Mouse (Mus musculus): ENCODE results near the gene Hemk1. TPM values are rescaled to one million over a fixed set of nuclear protein-coding genes. Genes with fewer than 3 reads are reported as not detected.

The Hemk1 gene
- polyA plus RNA-seq, 1 experiment from 2014 or later: 18.8 TPM

DNA sequence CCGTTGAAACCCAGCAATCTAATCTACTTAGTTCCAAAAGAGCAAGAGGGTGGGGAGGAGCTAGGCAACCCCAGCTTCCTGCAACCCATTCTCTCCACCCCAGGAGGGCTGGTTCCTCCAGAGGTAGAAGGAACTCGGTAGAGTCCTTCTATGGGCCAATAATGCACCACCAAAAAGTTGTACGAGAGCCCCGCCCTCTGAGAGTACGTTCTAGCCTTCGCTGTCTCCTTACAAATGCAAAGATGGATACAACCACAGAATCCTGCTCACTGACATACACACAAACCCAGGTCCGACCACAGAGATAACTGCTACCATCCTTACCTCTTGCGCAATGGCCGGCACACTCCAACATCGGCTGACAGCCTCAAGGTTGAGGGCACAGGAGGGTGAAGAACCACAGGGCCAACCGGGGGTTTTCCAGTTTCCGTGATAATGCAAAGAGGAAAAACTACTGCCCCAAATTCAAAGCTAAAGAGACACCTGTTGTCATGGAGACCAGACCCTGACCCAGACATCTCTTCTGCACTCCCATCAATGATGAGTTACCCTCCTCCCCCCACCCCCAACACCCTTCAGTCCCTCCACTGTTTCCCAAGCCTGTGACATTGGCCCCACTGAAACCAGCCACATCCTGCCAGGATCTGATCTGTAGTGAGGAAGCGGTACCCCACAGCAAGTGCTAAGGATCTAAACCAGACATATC is 57.7 kb downstream of the Hemk1 start:
- H3K4me3 ChIP-seq (replicated peaks; ENCODE audit: low read length): no peak overlapping the region
- no peak overlapping the region for H3K4me2 ChIP-seq (ENCODE audit: low read length)
- no peak overlapping the region for H3K27ac ChIP-seq (ENCODE audit: low read length)
- peaks cover 3% of the 10 kb centered on the region; the same call in 1 of the 2 replicates for H3K27me3 ChIP-seq (replicated peaks; ENCODE audit: control insufficient read depth, insufficient read depth, low read length)
- ATAC-seq: no peak
- H3K4me1 ChIP-seq (replicated peaks; ENCODE audit: control insufficient read depth, insufficient read depth, low read length): peaks cover 11% of the 10 kb centered on the region
- no peak overlapping the region for H3K9ac ChIP-seq (replicated peaks; ENCODE audit: low read depth, low read length)
- WGBS: 53% methylated on average over 13 of the region's 13 CpGs
- no peaks in the 10 kb centered on the region for H3K9me3 ChIP-seq (ENCODE audit: control insufficient read depth, low read length)
- H3K36me3 ChIP-seq (ENCODE audit: control insufficient read depth, insufficient read depth): no peaks in the 10 kb centered on the region

DNA sequence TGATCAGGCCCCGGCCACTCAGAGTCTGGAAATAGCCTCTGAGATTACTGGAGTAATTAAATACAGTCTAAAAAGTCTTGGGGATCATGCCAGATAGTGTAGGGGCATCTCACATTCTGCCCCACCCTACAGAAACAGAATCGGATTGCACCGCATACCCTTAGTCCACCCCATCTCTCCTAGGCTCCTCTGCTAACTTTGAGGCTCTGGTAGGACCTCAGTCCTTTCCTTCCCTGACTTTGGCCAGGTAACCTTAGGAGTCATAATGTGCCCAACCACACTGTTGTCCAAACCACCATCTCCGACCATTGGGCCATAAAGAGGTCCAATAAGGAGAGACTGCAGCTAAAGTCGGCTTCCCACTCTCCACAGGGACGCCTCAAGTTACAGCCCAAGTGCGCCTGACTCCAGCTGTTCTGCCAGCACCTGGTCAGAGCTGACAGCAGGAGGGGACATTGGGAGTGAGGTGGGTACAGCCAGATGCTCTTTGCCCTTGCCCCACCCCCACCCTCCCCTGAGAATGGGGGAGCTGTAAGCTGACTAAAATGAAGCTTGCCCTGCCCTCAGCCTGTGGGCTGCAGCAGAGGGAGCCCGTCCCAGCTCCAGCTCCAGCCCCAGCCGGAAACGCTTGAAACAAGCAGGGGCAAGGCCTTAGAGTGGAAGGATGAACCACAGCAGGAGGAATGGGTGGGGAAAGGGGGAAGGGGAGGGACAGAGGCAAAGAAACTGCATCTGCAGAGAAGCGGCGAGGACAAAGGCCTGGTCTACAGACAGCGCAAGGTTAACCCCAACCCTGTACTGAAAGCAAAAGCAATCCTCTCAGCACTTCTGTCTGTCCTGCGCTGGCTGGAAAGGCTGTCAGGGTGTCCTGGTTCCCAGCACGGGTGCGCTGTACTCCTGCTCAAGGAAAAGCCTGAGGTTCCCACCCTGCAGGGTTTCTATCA is 58.5 kb downstream of the Hemk1 start:
- WGBS: 28% methylated on average over 16 of the region's 16 CpGs
- H3K4me1 ChIP-seq (replicated peaks; ENCODE audit: control insufficient read depth, insufficient read depth, low read length): peaks cover 11% of the 10 kb centered on the region
- ATAC-seq: no peak
- no peaks in the 10 kb centered on the region for H3K36me3 ChIP-seq (ENCODE audit: control insufficient read depth, insufficient read depth)
- H3K27me3 ChIP-seq (replicated peaks; ENCODE audit: control insufficient read depth, insufficient read depth, low read length): peaks cover 3% of the 10 kb centered on the region; the same call in 1 of the 2 replicates
- no peak overlapping the region for H3K9ac ChIP-seq (replicated peaks; ENCODE audit: low read depth, low read length)
- H3K9me3 ChIP-seq (ENCODE audit: control insufficient read depth, low read length): no peaks in the 10 kb centered on the region
- H3K27ac ChIP-seq (ENCODE audit: low read length): no peak overlapping the region
- H3K4me2 ChIP-seq (ENCODE audit: low read length): no peak overlapping the region
- H3K4me3 ChIP-seq (replicated peaks; ENCODE audit: low read length): no peak overlapping the region

DNA sequence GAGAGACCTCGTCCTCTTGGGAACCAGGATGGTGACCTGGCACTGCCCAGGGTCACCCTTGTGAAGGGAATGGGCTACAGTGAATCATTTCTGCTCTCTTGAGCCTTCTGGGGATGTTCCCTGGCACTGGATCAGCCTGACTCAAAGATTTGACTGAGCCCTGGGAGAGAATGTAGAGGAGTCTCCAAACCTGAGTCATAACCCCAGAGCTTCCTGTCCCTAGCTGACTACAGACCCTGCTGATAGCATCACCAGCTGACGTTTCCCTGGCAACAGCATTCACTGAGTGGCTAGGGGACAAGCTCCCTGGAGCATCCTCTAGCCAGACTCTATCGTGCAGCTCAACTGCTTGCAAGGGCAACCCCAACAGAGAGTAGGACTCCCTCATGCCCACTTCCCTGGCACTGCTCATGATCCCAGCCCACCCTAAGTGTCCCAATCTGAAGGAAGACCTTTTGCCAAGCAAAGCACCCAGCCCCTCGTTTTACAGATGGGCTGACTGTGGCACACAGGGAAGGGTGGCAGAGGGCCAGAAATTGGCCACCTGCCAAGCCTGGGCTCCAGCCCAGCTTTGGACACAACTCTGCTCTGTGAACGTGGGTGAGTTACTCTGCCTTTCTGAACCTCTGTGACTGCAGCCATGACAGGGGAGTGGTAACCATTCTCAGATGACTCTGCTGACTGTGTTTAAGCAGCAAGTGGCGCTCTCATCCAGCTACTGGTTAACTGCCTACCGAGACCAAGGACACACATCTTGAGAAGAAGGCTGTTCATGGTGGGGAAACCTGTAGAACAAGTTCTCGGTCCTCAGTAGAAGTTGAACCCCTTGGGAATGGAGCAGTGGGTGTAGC is 59.4 kb downstream of the Hemk1 start:
- WGBS: 47% methylated on average over 8 of the region's 8 CpGs
- peak; percentile 63 for ATAC-seq

DNA sequence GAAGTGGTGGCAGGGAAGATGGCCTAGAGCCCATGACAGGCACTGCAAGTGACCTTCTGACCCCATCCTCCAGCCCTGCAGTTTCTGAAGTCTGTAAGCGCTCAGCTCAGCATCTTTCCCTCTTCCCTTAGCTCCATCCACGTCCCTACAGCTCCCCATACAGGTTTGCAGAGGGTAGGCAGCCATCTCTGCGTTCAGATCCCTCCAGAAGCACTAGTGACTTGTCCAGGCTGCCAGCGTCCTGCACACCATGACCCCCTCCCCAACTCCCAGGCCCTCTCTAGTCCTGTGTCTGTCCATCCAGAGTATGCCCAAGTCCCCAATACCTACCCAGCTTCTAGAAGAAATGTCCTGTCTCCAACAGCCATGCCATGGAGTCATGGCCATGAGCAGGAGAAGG is 60.0 kb downstream of the Hemk1 start:
- Histone ChIP-seq H3K9me3 (ENCODE audit: control insufficient read depth, low read length) (no peaks in the 10 kb centered on the region), H3K9ac (replicated peaks; ENCODE audit: low read depth, low read length) (no peak overlapping the region), H3K27ac (ENCODE audit: low read length) (no peak overlapping the region), H3K4me1 (replicated peaks; ENCODE audit: control insufficient read depth, insufficient read depth, low read length) (peaks cover 11% of the 10 kb centered on the region), H3K4me3 (replicated peaks; ENCODE audit: low read length) (no peak overlapping the region), H3K4me2 (ENCODE audit: low read length) (no peak overlapping the region), H3K36me3 (ENCODE audit: control insufficient read depth, insufficient read depth) (no peaks in the 10 kb centered on the region), H3K27me3 (replicated peaks; ENCODE audit: control insufficient read depth, insufficient read depth, low read length) (peaks cover 3% of the 10 kb centered on the region; the same call in 1 of the 2 replicates)
- WGBS: 37% methylated on average over 4 of the region's 4 CpGs
- no peak for ATAC-seq

More for the DNA sequence above, 59.4 kb downstream of the Hemk1 start:
- peaks cover 3% of the 10 kb centered on the region; the same call in 1 of the 2 replicates for H3K27me3 ChIP-seq (replicated peaks; ENCODE audit: control insufficient read depth, insufficient read depth, low read length)
- no peak overlapping the region for H3K27ac ChIP-seq (ENCODE audit: low read length)
- no peaks in the 10 kb centered on the region for H3K36me3 ChIP-seq (ENCODE audit: control insufficient read depth, insufficient read depth)
- H3K4me2 ChIP-seq (ENCODE audit: low read length): no peak overlapping the region
- no peak overlapping the region for H3K9ac ChIP-seq (replicated peaks; ENCODE audit: low read depth, low read length)
- H3K4me3 ChIP-seq (replicated peaks; ENCODE audit: low read length): no peak overlapping the region
- peaks cover 11% of the 10 kb centered on the region for H3K4me1 ChIP-seq (replicated peaks; ENCODE audit: control insufficient read depth, insufficient read depth, low read length)
- no peaks in the 10 kb centered on the region for H3K9me3 ChIP-seq (ENCODE audit: control insufficient read depth, low read length)

DNA sequence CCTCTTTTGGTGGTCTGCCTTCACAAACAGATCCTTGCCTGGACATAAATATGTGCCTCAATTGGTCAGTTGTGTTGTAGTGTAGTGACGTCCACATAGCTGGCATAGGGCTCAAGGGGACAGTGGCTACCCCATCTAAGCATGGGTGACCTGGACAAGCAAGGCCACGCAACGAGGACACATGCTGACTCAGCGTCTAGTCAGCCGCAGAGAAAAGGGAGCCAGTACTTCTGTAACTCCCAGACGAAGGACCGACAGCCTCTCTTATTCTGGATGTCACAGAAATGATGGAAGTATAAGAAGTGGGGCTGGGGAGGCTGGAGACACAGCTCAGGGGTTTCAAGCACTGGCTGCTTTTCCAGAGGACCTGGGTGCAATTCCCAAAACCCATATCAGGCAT is 60.5 kb downstream of the Hemk1 start:
- H3K9me3 ChIP-seq (ENCODE audit: control insufficient read depth, low read length): no peaks in the 10 kb centered on the region
- 86% methylated on average over 7 of the region's 7 CpGs for WGBS
- H3K4me1 ChIP-seq (replicated peaks; ENCODE audit: control insufficient read depth, insufficient read depth, low read length): peaks cover 11% of the 10 kb centered on the region

More for the DNA sequence above, 60.5 kb downstream of the Hemk1 start:
- H3K9ac ChIP-seq (replicated peaks; ENCODE audit: low read depth, low read length): no peak overlapping the region
- H3K27me3 ChIP-seq (replicated peaks; ENCODE audit: control insufficient read depth, insufficient read depth, low read length): peaks cover 3% of the 10 kb centered on the region; the same call in 1 of the 2 replicates
- no peak overlapping the region for H3K4me2 ChIP-seq (ENCODE audit: low read length)
- H3K27ac ChIP-seq (ENCODE audit: low read length): no peak overlapping the region
- no peak for ATAC-seq
- no peaks in the 10 kb centered on the region for H3K36me3 ChIP-seq (ENCODE audit: control insufficient read depth, insufficient read depth)
- no peak overlapping the region for H3K4me3 ChIP-seq (replicated peaks; ENCODE audit: low read length)

Other genes with a start within 250 kb of the Hemk1 start
- gene Dock3, start 106.4 kb downstream of the Hemk1 start, polyA plus RNA-seq (2015; fragmentation: Nextera tagmentation; extraction: Ambion mirVana): 23.2 and 23.6 TPM in 2 replicates
- gene Mapkapk3, start 48.5 kb downstream of the Hemk1 start, polyA plus RNA-seq (2015; fragmentation: Nextera tagmentation; extraction: Ambion mirVana): 1.4 and 1.7 TPM in 2 replicates
- 9.2 and 11.1 TPM in 2 replicates for gene Cish, start 42.3 kb downstream of the Hemk1 start, polyA plus RNA-seq (2015; fragmentation: Nextera tagmentation; extraction: Ambion mirVana)
- 3.3 and 5.4 TPM in 2 replicates for gene 6430571L13Rik, start 2.3 kb upstream of the Hemk1 start, polyA plus RNA-seq (2015; fragmentation: Nextera tagmentation; extraction: Ambion mirVana)
- gene Cacna2d2, start 61.3 kb upstream of the Hemk1 start, polyA plus RNA-seq (2015; fragmentation: Nextera tagmentation; extraction: Ambion mirVana): 3.6 and 5.8 TPM in 2 replicates
- 41.9 and 44.5 TPM in 2 replicates for gene Tmem115, start 195.6 kb upstream of the Hemk1 start, polyA plus RNA-seq (2015; fragmentation: Nextera tagmentation; extraction: Ambion mirVana)
- gene Cyb561d2, start 203.8 kb upstream of the Hemk1 start, polyA plus RNA-seq (2015; fragmentation: Nextera tagmentation; extraction: Ambion mirVana): 35.7 and 38.5 TPM in 2 replicates
- 88.4 and 89.8 TPM in 2 replicates for gene Nprl2, start 203.9 kb upstream of the Hemk1 start, polyA plus RNA-seq (2015; fragmentation: Nextera tagmentation; extraction: Ambion mirVana)
- gene Zmynd10, start 208.9 kb upstream of the Hemk1 start, polyA plus RNA-seq (2015; fragmentation: Nextera tagmentation; extraction: Ambion mirVana): 2.2 and 3.2 TPM in 2 replicates
- gene Rassf1, start 213.2 kb upstream of the Hemk1 start, polyA plus RNA-seq (2015; fragmentation: Nextera tagmentation; extraction: Ambion mirVana): 43.4 and 45.4 TPM in 2 replicates
- gene Tusc2, start 224.9 kb upstream of the Hemk1 start, polyA plus RNA-seq (2015; fragmentation: Nextera tagmentation; extraction: Ambion mirVana): 93.2 and 98.5 TPM in 2 replicates
- 69.7 and 74.5 TPM in 2 replicates for gene Hyal2, start 229.6 kb upstream of the Hemk1 start, polyA plus RNA-seq (2015; fragmentation: Nextera tagmentation; extraction: Ambion mirVana)
- gene Hyal1, start 238.6 kb upstream of the Hemk1 start, polyA plus RNA-seq (2015; fragmentation: Nextera tagmentation; extraction: Ambion mirVana): 6.9 and 7.2 TPM in 2 replicates
- gene Naa80, start 240.5 kb upstream of the Hemk1 start, polyA plus RNA-seq (2015; fragmentation: Nextera tagmentation; extraction: Ambion mirVana): 16.2 and 16.9 TPM in 2 replicates
- 1.4 TPM in 2 replicates for gene Hyal3, start 242.5 kb upstream of the Hemk1 start, polyA plus RNA-seq (2015; fragmentation: Nextera tagmentation; extraction: Ambion mirVana)
- gene Ifrd2, start 249.3 kb upstream of the Hemk1 start, polyA plus RNA-seq (2015; fragmentation: Nextera tagmentation; extraction: Ambion mirVana): 14.4 and 16.8 TPM in 2 replicates